Mouse (Mus musculus) cerebellum, adult 2 months (tissue): ENCODE measurements at regions not wholly inside any gene's neighbourhood (a gene's known extent, or its start where the extent isn't known, plus 50 kb on each side); places are given as distances from the start of the nearest gene placed in this dataset.

Experiments used
- CTCF ChIP-seq: fragments of 200-500 bp; IDR thresholded peaks from 2 replicates; pipeline ENCODE4 v1.5.1; 2011; ENCODE audit warnings: low read depth, mild to moderate bottlenecking, control low read depth, low read length, moderate library complexity, borderline replicate concordance; ENCODE audit not compliant: insufficient read depth
- POLR2A ChIP-seq: fragments of 200-500 bp; IDR thresholded peaks from 2 replicates; pipeline ENCODE4 v1.6.1; 2011; ENCODE audit warnings: low read length, control low read depth, borderline replicate concordance; ENCODE audit not compliant: insufficient read depth

DNA sequence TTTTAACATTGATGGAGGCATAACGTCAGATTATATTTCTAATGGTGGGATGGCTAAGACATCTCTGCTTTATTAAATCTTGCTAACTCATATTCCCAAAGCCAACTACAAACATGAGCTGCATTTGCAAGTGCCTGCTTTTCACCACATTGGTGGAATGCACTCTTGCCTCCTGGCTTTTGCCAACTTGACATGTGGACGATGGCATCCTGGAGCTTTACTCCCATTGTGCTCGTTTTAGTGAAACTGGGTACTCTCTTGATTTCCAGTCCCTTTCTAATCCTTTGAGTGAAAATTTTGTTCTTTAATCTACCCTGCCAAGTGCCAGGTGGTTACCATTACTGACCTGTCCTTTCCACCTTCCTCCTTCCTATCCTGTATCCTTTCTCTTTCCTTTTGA, 265.8 kb upstream of the Klf12 start:
- TF ChIP-seq POLR2A: no peak
- TF ChIP-seq CTCF: no peak
